Mouse (Mus musculus) bone marrow macrophage, adult 2 months (primary cell): Measurements from ENCODE around the gene Wnt3a.

Experiments used
- CTCF ChIP-seq: IDR thresholded peaks from 2 replicates; pipeline ENCODE4 v1.5.1; 2012; ENCODE audit warnings: low read depth, mild to moderate bottlenecking, low read length, moderate library complexity
- POLR2A ChIP-seq: IDR thresholded peaks from 2 replicates; pipeline ENCODE4 v1.6.1; 2012; ENCODE audit warnings: mild to moderate bottlenecking, low read depth, low read length, borderline replicate concordance

DNA sequence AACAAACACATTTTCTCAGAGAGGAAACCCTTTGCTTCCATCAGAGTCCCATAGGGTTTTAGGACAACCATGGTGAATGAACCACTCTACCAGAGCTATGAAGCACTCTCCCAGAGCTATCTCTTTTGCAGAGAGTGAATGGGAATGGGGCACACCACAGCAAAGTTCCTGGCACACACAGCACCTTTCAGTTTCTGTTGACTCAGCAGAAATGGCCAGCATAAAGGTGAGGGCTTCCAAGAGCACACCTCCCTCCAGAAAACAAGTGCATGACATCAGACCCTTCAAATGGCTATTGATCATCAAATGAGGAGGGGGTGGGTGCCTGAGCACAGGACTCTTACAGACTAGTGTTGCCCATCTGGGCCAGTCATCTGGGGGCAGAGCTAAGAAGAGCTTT is 28.2 kb downstream of the Wnt3a start:
- TF ChIP-seq POLR2A (no peak), CTCF (no peak)
